Mouse (Mus musculus) hindbrain, postnatal 0 days (tissue): Measurements from ENCODE around the gene Myo1a. TPM values are rescaled to one million over a fixed set of nuclear protein-coding genes. Genes with fewer than 3 reads are reported as not detected.

Experiments used
- ATAC-seq: fragments of 200-750 bp; cut with Nextera tagmentation; 2 replicates; pipeline ENCODE4 v1.8.0; 2017; ENCODE audit warnings: mild to moderate bottlenecking, moderate TSS enrichment, moderate library complexity
- DNase-seq: peaks from one replicate; pipeline ENCODE4 v3.0.0-alpha.2; 2015; ENCODE audit warnings: low spot score
- H3K27ac ChIP-seq: fragments of 300-500 bp; sonication (generic); 2 replicates; pipeline ENCODE4 v1.5.1; 2014; ENCODE audit warnings: mild to moderate bottlenecking
- H3K27me3 ChIP-seq: fragments of 300-500 bp; sonication (generic); 2 replicates; pipeline ENCODE4 v1.6.1; 2014; ENCODE audit warnings: low read length, mixed read lengths; ENCODE audit not compliant: insufficient read depth
- H3K36me3 ChIP-seq: fragments of 300-500 bp; sonication (generic); 2 replicates; pipeline ENCODE4 v1.6.1; 2014; ENCODE audit warnings: low read length, mixed read lengths; ENCODE audit not compliant: insufficient read depth
- H3K4me1 ChIP-seq: fragments of 300-500 bp; sonication (generic); 2 replicates; pipeline ENCODE4 v1.6.1; 2014; ENCODE audit warnings: antibody characterized with exemption, low read length, mixed read lengths; ENCODE audit not compliant: insufficient read depth
- H3K4me2 ChIP-seq: fragments of 300-500 bp; sonication (generic); 2 replicates; pipeline ENCODE4 v1.6.1; 2014; ENCODE audit warnings: low read depth, mild to moderate bottlenecking, low read length, moderate library complexity, mixed read lengths
- H3K4me3 ChIP-seq: fragments of 300-500 bp; sonication (generic); 2 replicates; pipeline ENCODE4 v1.5.1; 2014; ENCODE audit warnings: low read length
- H3K9ac ChIP-seq: fragments of 300-500 bp; sonication (generic); replicated peaks from 2 replicates; pipeline ENCODE4 v1.6.1; 2014; ENCODE audit warnings: mild to moderate bottlenecking, low read length, moderate library complexity, mixed read lengths
- H3K9me3 ChIP-seq: fragments of 300-500 bp; sonication (generic); 2 replicates; pipeline ENCODE4 v1.6.1; 2016; ENCODE audit warnings: low read length, mixed read lengths
- CTCF ChIP-seq: IDR thresholded peaks from 2 replicates; pipeline ENCODE4 v1.5.1; 2016; ENCODE audit warnings: antibody characterized with exemption, control low read depth, low read depth
- WGBS: fragments of 180-500 bp; shearing (Covaris S2); extraction: QIAGEN DNeasy Blood & Tissue Kit; methylation state at CpG from one replicate; pipeline ENCODE4 v1.1.7; 2014; 5-methylcytosine and 5-hydroxymethylcytosine counted together
- polyA plus RNA-seq: library from polyadenylated mRNA; unstranded; fragments of >200 nt; fragmentation: Nextera tagmentation; extraction: Ambion mirVana; gene quantifications from 2 replicates; pipeline ENCODE4 v1.2.1, GENCODE M21; 2015
- total RNA-seq: library from RNA; depleted of rRNA; stranded (reverse); fragments of >200 nt; gene quantifications from 2 replicates; pipeline ENCODE4 v1.2.3, GENCODE M21; 2014

Gene Myo1a
- total and polyA plus RNA-seq, 2 experiments from 2014 or later: 0.21 to 0.53 TPM

- Histone ChIP-seq H3K27ac (peak overlapping the region; percentile 78), H3K9ac (peak overlapping the region; percentile 59; the same call in 1 of the 2 replicates), H3K9me3 (no peaks in the 10 kb centered on the region), H3K36me3 (no peaks in the 10 kb centered on the region), H3K4me1 (peaks cover 9% of the 10 kb centered on the region), H3K4me2 (peak overlapping the region; percentile 90), H3K4me3 (peak overlapping the region; percentile 56), H3K27me3 (peaks cover 11% of the 10 kb centered on the region)
- DNase-seq: peak; percentile 64
- no peak for TF ChIP-seq CTCF
- 2% methylated on average over 35 of the region's 35 CpGs for WGBS
- ATAC-seq: peak; percentile 46
These were observed 37.5 kb upstream of the Myo1a start for GRCm38 (mm10) chr10:127667269-127668092.

GRCm38 (mm10) chr10:127668093-127669050 is 36.6 kb upstream of the Myo1a start, which contains the start of gene Nab2:
Gene Nab2 (minus strand): TSS chr10:127668568.
- peak; percentile 28; the same call in 1 of the 2 replicates for ATAC-seq
- H3K9ac ChIP-seq: peak within 1 kb of the TSS; percentile 37; the same call in 1 of the 2 replicates

GRCm38 (mm10) chr10:127669170-127669569 is 35.8 kb upstream of the Myo1a start:
- TF ChIP-seq CTCF: no peak
- ATAC-seq: no peak
- Histone ChIP-seq H3K9ac (no peak overlapping the region), H3K9me3 (no peaks in the 10 kb centered on the region), H3K4me3 (no peak overlapping the region), H3K36me3 (no peaks in the 10 kb centered on the region), H3K27me3 (peaks cover 11% of the 10 kb centered on the region), H3K27ac (no peak overlapping the region; the same call in 1 of the 2 replicates), H3K4me1 (peaks cover 9% of the 10 kb centered on the region), H3K4me2 (peak overlapping the region; percentile 90; the same call in 1 of the 2 replicates)
- WGBS: 23% methylated on average over 7 of the region's 7 CpGs
- DNase-seq: no peak

More at GRCm38 (mm10) chr10:127668093-127669050, 36.6 kb upstream of the Myo1a start, which contains the start of gene Nab2:
- Histone ChIP-seq H3K4me2 (peak within 1 kb of the TSS; percentile 90), H3K36me3 (no peaks in the 10 kb centered on the region), H3K27me3 (peaks cover 11% of the 10 kb centered on the region), H3K27ac (peak within 1 kb of the TSS; percentile 78), H3K4me3 (peak within 1 kb of the TSS; percentile 56), H3K9me3 (no peaks in the 10 kb centered on the region), H3K4me1 (peaks cover 9% of the 10 kb centered on the region)
- DNase-seq: peak; percentile 50
- peak; percentile 20; the same call in 1 of the 2 replicates for TF ChIP-seq CTCF
- whole genome bisulfite sequencing: 3% methylated on average over 39 of the region's 40 CpGs

GRCm38 (mm10) chr10:127670185-127670584 is 34.8 kb upstream of the Myo1a start:
- 93% methylated on average over 2 of the region's 2 CpGs for WGBS
- ATAC-seq (no peak), DNase-seq (no peak)
- Histone ChIP-seq H3K9me3 (no peaks in the 10 kb centered on the region), H3K4me2 (no peak overlapping the region), H3K4me1 (peaks cover 9% of the 10 kb centered on the region), H3K27me3 (0 out of 2 replicates have a peak, but pooled peaks cover 3% of the 10 kb centered on the region), H3K36me3 (no peaks in the 10 kb centered on the region), H3K4me3 (no peak overlapping the region), H3K27ac (no peak overlapping the region), H3K9ac (no peak overlapping the region)
- TF ChIP-seq CTCF: no peak

- H3K27ac ChIP-seq: no peak overlapping the region
- 38% methylated on average over 2 of the region's 2 CpGs for WGBS
- ATAC-seq (no peak), DNase-seq (no peak)
- 0 out of 2 replicates have a peak, but pooled peaks cover 3% of the 10 kb centered on the region for H3K27me3 ChIP-seq
- H3K9ac ChIP-seq: no peak overlapping the region
- H3K36me3 ChIP-seq: no peaks in the 10 kb centered on the region
- peaks cover 4% of the 10 kb centered on the region; the same call in 1 of the 2 replicates for H3K4me1 ChIP-seq
- no peak overlapping the region for H3K4me2 ChIP-seq
- no peaks in the 10 kb centered on the region for H3K9me3 ChIP-seq
- TF ChIP-seq CTCF: peak; percentile 65
- H3K4me3 ChIP-seq: no peak overlapping the region
These were observed 33.7 kb upstream of the Myo1a start for GRCm38 (mm10) chr10:127671276-127671675.

- WGBS: 95% methylated on average over 6 of the region's 6 CpGs
- no peak for TF ChIP-seq CTCF
- Histone ChIP-seq H3K4me1 (no peaks in the 10 kb centered on the region; the same call in 1 of the 2 replicates), H3K36me3 (no peaks in the 10 kb centered on the region), H3K27me3 (no peaks in the 10 kb centered on the region), H3K9me3 (no peaks in the 10 kb centered on the region), H3K4me2 (no peak overlapping the region), H3K9ac (no peak overlapping the region), H3K27ac (no peak overlapping the region), H3K4me3 (no peak overlapping the region)
- DNase-seq (no peak), ATAC-seq (no peak)
These were observed 30.8 kb upstream of the Myo1a start for GRCm38 (mm10) chr10:127674046-127674655.
